Mouse (Mus musculus) natural killer cell, adult 2 months (primary cell): ENCODE results near the gene Klhl29.

Experiments used
- DNase-seq, 2 experiments: peaks; one replicate each; pipeline ENCODE4 v3.0.0; 2022; ENCODE audit warnings: low spot score in 2 of 2

The Klhl29 gene

DNA sequence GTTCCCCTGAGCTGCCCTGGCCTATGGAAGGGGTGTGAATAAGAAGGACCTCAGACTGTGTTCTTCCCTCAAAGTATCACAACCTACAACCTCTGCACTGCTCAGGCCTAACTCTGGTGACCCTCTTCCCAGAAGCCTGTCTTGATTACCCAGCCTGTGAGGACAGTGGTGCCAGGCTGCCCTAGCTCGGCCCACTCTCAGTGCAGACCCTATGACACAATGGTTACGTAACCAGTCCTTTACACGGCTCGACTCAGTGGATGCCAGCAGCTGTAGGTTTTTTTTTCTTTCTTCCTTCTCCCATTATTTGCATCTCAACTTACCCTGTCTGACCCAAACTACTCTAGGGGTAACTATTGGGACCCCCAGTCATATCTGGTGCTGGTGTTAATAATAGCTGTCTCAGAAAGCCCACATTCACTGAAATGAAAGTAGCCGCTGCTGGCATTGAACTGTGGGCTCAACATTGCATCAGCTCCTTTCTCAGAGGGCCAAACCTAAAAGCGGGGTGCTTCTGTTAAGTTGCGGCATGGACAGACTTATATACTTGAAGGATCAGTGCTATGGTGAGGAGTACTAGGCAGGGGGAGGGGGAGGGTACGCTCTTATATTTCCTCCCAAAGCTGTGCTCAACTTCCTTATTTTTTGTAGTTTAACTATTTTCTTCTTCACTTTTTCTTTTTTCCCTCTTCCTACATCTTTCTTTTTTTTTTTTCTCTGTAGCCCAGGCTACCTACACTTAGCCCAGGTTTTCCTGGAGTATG lies 152.9 kb downstream of the Klhl29 start:
- DNase-seq = no peak

DNA sequence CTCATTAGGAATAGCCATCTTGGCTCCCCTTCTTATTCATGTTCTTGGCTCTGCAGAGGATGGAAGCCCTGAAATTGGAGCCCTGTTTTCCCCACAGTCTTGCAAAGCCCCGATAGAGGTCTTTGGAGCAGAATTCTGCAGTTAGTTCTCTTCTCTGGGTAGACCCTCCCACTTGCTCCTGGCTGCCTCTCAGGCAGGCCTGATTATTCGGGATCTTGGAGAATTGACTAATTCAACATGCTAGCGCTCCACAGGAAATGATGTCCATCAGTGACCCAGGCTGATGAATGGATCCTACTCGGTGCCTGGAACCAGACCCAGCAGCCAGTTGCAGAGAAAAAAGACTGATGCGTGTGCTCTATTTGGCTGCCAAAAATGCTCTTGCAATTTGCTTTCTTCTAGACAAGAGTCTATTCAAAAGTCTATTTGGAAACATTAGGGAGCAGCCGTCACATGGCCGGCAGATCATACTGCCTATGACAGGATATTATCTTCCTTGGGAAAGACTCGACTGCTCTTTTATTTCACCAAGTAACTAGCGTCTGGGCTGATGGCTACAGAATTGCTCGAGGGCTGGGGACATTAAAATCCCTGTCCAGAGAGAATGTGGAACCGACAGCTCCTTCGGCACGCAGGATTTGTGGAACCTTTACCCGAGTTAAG lies 155.4 kb downstream of the Klhl29 start:
- DNase-seq = no peak

DNA sequence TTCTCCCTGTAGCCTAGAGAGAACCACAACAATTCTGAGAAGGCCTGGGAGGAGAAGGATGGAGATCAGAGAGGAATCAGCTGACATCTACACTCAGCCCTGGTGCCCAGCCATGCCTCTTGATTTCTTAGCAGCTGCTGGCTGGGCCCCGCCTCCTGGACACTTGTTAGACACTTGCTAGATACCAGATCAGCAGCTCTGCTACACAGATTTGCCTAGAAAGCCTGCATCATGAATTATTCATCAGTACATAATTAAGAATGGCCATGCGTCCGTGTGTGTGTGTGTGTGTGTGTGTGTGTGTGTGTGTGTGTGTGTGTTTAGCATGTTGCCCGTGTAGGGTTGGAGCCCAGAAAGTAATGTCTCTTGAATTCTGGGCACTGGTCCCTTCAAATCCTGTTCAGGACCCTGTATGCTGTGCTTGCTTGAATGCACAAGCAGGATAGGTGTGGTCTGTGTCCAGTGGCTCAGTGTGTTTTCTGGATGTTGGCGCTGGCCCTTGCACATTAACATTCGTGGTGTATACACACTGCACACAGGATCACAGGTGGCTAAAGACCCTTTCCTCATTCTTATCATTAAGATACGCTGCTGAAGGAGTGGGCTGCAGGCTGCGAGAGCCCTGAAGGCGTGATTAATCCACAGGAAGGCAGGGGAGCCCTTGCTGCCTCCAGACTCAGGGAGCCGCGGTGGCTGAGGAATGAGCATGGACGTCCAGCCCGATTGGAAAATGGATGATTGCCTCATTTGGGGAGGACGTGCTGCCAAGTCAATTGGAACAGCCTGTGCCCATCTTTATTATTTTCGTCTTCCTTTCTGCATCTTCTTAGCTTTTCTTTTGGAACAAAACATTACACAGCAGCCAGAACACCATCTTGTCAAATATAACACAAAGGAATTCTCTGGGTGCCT lies 159.4 kb downstream of the Klhl29 start:
- no peak for DNase-seq

DNA sequence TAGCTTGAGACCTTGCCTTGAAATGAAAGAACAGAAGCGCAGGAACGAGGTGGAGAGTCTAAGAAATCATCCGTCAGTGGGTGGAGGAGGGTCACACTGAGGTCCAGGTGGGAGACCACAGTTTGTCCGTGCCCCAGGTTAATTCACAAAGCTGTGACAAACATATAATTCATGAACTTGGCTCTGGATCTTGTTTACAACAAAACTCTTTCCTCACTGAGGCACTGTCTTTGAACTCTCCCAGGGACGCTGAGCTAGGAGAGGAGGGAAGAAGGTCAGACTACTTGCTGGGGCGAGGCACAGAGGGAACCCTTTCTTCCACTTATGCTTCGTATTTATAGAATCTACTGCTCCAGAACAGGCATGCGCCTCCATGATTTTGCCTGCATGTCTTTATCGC lies 161.2 kb downstream of the Klhl29 start:
- no peak for DNase-seq

DNA sequence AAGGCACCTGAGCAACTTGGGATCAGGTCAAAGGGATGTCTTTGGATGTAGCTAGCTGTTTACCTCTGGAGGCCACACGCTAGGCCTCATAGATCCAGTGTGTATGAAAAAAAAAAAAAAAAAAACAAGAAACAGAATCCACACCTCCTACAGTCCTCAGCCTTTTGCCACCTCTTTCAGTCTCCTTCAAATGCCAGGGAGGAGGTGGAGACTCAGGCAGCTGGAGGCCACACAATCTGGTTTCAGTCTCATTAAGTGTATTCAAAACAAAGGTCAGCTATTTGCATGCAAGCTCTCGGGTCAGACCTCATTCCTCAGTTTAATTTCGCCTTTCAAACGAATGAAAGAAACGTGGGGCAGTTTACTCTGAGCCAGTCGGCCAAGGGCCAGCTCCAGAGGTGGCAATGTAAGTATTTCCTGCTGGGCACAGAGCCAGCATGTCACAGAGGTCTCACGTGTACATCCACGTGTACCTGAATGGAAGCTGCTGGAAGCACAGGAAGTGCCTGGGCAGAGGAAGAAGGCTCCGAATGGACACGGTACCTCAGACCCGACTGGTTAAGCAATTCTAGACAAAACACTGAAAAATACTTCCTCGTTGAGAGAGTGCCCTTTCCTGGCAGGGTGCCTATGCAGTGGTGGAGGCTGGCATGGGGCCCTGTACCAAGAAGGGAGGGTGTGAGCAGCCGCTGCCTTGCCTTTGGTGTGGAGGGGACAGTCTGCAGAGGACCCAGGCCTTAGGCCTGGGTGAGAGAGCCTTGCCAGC lies 162.0 kb downstream of the Klhl29 start:
- DNase-seq = no peak

DNA sequence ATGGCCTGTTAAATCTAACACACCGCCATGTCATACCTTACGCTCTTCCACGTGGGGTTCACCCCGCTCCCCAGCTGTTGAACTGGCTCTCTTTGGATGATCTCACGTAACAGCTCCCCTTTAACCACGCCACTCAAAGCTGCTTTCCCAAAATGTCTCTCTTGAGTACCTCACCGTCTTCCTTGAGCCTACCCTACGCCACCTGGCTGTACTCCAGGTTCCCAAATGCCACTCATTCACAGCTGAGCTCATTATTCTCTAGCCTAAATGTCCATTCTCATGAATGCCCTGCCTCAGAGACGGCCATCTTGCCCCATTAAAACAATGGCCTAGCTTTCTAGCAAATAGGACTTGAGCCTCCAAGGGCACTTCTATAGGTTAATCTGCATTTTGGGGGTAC lies 163.6 kb downstream of the Klhl29 start:
- no peak for DNase-seq

DNA sequence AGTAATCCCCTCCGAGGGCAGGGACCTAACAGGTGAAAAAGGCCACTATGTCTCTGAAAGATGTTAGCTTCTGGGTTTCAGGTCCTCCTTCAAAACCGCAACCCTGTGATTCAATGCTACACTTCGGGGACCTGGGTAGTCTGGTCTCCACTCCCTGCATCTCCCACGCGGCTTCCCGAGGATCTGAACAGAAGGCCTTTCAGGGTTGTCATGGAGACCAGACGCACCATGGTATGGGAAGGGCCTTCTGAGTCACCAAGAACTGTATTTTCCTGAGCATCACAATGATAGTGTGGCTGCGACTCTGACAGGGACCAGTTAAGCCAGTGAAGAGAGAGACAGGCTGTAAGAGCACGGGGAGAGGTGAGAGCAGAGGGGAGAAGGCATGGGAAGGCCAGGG lies 164.7 kb downstream of the Klhl29 start:
- no peak for DNase-seq

DNA sequence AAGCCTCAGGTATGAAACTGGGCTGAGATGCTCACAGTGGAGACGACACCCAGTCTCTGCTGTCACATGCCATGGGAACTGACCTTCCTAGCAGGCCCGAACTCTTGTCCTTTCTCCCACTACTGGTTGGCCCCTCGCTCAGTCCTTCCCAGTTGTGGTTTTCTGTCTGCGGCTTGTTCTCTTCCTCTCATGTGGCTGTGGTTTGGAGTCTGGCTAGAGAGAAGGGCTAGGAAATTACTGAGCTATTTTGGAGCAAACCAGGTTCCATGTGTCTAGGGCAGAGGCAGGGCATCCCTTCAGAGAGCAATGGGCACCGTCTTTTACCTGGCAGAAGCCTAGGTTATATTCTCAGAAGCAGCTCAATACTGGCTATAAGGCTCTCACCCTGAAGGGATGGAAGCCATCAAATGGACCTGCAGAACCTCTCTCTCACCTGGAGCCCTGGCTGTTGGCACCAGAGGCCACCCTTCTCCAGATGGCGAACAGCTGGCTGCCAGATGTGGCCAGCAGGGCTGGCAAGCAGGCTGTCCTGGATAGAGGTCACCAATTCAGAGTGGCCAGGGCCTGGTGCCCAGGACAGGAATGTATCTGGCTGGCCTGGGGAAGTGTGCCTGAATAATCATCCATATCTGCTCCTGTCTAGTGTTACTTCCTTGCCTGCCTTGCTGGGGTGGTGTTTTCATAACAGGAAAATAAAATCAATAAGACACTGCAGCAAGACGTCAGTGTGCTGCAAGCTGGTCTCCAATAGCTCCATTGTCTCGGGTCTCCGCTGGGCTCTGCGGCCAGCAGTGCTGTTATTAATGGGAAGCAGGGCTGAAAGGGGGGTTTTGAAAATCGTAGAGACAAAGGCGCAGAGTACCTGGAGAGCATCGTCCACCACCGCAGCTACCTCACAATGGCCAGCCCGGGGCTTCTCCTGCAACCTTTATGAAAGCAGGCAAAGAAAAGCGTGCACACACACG lies 167.3 kb downstream of the Klhl29 start:
- no peak for DNase-seq

DNA sequence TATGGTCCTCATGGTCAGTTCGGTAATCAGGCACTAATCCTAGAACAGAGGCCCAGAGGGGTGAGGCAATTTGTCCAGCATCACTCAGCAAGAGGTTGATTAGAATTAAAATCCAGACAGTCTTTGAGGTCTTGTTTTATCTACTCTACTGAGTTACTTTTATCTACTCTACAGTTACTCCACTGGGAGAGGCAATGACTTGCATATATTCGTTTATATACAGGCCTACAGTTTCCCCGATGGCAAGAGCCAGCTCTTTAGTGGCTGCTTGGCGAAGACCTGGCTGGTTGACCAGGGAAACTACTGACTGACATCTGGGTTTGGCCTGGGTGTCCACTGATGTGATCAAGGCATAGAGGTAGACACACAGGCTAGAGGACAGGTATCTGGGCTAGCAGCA lies 168.3 kb downstream of the Klhl29 start:
- no peak for DNase-seq

DNA sequence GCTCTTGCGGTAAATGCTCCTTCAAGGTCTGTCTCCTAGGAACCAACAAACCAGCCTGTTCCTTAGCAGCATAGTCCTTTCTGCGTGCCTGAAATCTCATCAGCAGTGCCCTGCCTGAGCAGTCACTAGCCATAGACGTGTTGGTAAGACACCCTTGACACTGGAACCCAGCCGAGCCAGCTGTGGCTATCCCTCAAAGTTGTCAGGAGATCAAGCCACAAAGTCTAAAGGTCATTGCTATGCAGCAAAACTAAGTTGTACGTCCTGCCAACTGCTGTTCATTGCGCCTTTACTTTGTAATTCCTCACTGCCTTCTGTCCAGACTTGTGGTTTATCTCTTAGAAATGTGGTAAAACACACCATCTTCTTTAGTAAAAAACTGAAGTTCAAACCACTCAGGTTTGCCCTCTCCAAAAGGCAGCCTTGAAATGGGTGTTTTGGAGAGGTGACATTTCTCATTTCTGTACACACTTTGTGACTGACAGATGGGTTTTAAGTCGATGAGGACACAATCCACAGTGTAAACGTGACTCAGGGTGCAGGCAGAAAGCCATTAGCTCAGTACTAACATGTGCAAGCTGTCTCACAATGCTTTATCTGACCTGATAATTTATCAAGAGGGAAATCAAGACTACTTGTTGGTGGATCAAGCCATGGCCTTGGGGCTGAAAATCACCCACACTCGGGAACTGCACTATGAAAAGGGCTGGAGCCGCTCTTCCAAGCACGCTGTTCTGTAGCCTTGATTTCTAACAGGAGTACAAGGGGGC lies 171.2 kb downstream of the Klhl29 start:
- DNase-seq = no peak

DNA sequence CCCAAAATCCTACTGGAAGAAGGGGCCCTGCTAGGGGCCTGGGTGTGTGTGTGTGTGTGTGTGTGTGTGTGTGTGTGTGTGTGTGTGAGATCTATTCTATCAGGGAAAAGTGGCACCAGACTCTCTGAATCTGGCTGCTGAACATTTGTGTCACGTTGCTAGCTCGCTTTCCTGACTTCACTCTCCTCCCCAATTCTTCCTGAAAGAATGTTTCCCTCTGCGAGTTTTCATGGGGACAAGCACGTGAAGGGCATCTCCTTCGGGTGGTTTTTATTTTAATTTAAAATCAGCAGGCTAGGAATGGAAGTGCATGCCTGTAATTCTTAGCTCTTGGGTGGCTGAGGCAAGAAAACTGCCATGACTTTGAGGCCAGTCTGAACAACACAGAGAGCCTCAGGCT lies 172.1 kb downstream of the Klhl29 start:
- DNase-seq = no peak

DNA sequence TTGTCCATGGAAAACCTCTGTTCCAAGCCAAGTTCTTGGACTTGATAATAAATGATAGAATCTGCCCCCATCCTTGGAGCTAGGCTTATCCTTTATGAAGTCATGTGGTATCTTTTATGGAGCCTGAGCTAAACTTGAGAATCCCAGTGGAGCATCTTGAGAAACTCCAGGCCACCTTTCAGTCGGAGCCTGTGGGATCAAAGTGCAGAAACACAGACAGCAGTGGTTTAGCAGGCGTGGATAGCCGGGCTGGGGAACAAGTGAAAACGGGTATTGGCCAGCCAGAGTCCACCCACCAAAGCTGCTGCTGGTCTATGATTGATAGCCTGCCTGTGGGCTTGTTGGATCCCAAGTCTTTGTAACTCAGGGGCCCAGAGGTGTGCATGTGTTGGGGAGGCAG lies 177.2 kb downstream of the Klhl29 start:
- DNase-seq = no peak

DNA sequence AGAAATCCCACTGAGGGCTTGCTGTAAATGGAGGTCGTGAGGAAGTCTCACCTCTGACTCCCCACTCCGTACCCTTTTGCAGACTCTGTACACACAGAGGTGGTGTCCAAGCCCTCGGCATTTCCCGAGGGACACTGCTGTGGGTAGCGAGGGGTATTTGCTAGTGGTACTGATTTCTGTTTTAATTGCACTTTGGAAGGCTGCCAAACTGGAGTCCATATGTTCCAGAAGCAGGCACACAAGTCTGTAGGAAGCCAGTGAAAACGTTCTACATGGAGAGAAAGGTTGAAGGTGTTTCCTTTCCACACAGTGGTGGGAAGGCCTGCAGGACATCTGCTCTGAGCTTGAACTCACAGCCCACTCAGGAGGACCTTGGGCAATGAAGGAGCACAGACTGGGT lies 181.3 kb downstream of the Klhl29 start:
- DNase-seq = no peak

DNA sequence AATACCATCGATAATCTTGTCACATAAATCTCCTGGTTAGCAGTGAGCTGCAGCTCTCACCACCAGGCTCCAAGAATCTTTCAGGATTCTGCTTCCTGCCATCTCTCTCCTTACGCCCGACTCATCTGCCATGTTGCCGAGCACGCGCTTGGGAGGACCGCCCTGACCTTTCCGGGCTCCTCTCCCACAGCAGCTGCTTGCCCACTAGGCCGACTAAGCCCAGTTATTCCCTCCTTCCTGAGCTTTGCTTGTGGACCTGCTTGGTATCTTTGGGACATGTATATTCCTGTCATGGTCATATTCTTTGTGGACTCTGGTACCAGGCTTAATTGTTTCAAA lies 183.1 kb downstream of the Klhl29 start:
- no peak for DNase-seq

DNA sequence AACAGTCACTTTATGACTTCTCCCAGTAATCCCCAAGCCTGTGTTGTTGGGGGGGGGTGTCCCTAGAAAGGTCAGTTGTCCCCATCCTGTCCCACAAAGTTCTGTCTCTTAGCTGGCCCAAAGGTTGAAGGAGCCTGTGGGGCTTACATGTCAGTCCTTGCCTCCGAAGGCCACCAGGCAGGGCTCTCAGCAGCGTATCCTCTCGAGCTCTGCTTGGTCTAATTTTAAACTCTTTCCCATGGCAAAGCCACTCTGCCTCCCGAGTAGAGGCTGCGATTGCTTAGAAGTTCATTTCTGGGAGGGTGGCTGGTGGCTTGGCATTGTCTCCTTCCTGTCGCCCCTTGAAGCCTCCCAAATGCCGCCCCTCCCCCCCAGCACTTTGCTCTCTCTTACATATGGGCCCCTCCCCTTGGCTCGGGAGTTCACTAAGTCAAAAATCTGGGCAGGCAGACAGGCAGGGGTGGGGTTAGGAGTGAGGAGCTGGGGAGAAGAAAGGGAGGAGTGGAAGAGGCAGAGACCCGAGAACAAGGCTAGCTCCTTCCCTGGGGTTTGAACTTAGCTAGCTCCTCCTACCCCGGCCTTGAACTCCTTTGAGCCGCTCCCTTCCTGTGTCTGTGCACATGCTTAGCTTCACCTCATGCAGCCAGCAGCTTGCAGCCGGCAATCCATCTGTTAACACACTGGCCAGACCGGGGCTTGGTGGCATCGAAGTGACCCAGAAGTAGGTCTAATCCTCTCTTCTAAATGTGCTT lies 183.7 kb downstream of the Klhl29 start:
- no peak for DNase-seq

DNA sequence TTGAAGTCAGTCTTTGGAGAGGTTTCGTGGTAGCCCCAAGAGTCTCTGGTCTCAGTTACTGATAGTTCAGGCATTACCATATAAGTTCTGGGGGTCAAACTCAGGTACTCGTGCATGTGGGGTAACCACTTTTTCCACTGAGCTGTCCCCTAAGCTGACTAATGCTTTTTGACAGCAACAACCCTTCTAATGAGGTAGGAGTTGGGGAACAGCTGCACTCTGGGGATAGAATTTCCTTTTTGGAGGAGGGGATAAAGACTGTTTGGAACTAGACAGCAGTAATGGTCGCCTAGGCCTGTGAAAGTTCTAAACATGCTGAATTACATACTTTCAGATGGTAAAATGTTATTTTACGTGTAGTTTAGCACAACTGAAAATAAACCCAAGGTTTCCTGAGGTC lies 184.3 kb downstream of the Klhl29 start:
- no peak for DNase-seq

DNA sequence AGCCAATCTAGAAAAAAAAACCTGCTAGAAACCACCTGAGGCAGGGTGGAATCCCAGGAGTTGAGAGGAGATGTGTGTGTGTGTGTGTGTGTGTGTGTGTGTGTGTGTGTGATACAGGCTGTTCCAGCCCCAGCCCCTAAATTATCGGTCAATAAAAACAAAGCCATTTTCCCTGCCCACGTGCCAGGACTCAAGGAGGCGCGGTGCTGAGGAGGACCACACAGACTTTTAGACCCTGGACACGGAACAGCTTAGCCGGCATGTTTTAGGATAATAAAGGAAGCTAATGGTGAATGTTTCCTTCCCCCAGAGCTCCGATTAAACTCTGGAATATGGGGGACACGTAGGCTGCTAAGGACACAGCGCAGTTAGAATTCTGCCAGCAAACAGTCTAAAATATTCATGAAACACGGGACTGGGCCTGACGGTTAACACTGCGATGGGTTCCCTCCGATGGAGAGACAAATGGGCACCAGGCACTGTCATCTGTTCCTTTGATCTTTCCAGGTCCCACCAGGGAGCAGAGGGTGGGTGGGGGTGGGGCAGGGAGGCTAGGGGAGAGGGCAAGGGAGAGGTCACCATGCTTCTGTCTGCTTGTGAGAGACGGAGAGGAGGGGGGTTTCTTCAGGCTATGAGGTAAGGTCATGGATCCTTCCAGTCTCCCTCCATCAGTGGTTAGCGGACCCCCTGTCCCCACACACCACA lies 185.9 kb downstream of the Klhl29 start:
- DNase-seq = no peak

DNA sequence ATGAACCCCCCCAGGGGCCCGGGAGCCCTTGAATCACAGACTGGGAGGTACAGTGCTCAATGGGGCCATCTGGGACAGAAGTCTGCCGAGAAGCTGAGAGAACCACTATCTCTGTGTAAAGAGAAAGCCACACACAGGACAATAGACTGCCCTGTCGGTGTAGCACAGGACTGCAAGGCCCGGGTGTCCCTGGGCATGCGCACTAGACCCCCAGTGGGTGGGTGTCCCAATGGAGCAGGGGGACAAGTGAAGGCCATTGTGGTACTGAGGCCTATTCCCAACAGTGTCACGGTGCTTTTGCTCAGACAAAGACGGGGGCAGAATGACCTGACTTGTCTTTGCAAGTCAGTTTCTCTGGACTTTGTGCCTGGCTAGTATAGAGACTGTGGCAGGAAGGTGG lies 186.6 kb downstream of the Klhl29 start:
- no peak for DNase-seq
